Mouse (Mus musculus) heart, postnatal 0 days (tissue): ENCODE results near the gene Pml. TPM values are rescaled to one million over a fixed set of nuclear protein-coding genes. Genes with fewer than 3 reads are reported as not detected.
A peak's percentile ranks its signal among the peaks of the same experiment; 100 is the strongest.

Source experiments
- ATAC-seq: fragments of 200-750 bp; cut with Nextera tagmentation; 2 replicates; pipeline ENCODE4 v1.8.0; 2017; ENCODE audit warnings: low read depth, moderate number of reproducible peaks, moderate library complexity; ENCODE audit not compliant: insufficient read depth
- DNase-seq: peaks from one replicate; pipeline ENCODE4 v3.0.0-alpha.2; 2016; ENCODE audit warnings: low spot score
- H3K27ac ChIP-seq: fragments of 300-500 bp; sonication (generic); 2 replicates; pipeline ENCODE4 v1.5.1; 2014; ENCODE audit warnings: low read depth, mild to moderate bottlenecking
- H3K27me3 ChIP-seq: fragments of 300-500 bp; sonication (generic); 2 replicates; pipeline ENCODE4 v1.6.1; 2014; ENCODE audit warnings: low read length, mixed read lengths; ENCODE audit not compliant: control insufficient read depth, insufficient read depth
- H3K36me3 ChIP-seq: fragments of 300-500 bp; sonication (generic); replicated peaks from 2 replicates; pipeline ENCODE4 v1.6.1; 2014; ENCODE audit warnings: low read length, mixed read lengths; ENCODE audit not compliant: control insufficient read depth, insufficient read depth
- H3K4me1 ChIP-seq: fragments of 300-500 bp; sonication (generic); 2 replicates; pipeline ENCODE4 v1.6.1; 2014; ENCODE audit warnings: antibody characterized with exemption; ENCODE audit not compliant: control insufficient read depth, insufficient read depth
- H3K4me2 ChIP-seq: fragments of 300-500 bp; sonication (generic); 2 replicates; pipeline ENCODE4 v1.6.1; 2014; ENCODE audit warnings: low read depth, mild to moderate bottlenecking, low read length, moderate library complexity
- H3K4me3 ChIP-seq: fragments of 300-500 bp; sonication (generic); 2 replicates; pipeline ENCODE4 v1.5.1; 2014; ENCODE audit warnings: low read depth, low read length
- H3K9ac ChIP-seq: fragments of 300-500 bp; sonication (generic); replicated peaks from 2 replicates; pipeline ENCODE4 v1.6.1; 2014; ENCODE audit warnings: low read depth, low read length, mixed read lengths
- H3K9me3 ChIP-seq: fragments of 300-500 bp; sonication (generic); replicated peaks from 2 replicates; pipeline ENCODE4 v1.6.1; 2016; ENCODE audit warnings: low read length; ENCODE audit not compliant: control insufficient read depth
- CTCF ChIP-seq: IDR thresholded peaks from 2 replicates; pipeline ENCODE4 v1.5.1; 2016; ENCODE audit warnings: antibody characterized with exemption, control low read depth, low read depth
- EP300 ChIP-seq: IDR thresholded peaks from 2 replicates; pipeline ENCODE4 v1.6.1; 2016; ENCODE audit warnings: antibody characterized with exemption, low read depth
- WGBS: fragments of 180-500 bp; shearing (Covaris S2); extraction: QIAGEN DNeasy Blood & Tissue Kit; methylation state at CpG from one replicate; pipeline ENCODE4 v1.1.7; 2014; 5-methylcytosine and 5-hydroxymethylcytosine counted together
- polyA plus RNA-seq: library from polyadenylated mRNA; unstranded; fragments of >200 nt; fragmentation: Nextera tagmentation; extraction: Ambion mirVana; gene quantifications from 2 replicates; pipeline ENCODE4 v1.2.1, GENCODE M21; 2015
- total RNA-seq: library from RNA; depleted of rRNA; stranded (reverse); fragments of >200 nt; gene quantifications from 2 replicates; pipeline ENCODE4 v1.2.3, GENCODE M21; 2014; ENCODE audit warnings: low replicate concordance

Gene Pml
- total and polyA plus RNA-seq, 2 experiments from 2014 or later: 5.2 to 15.0 TPM

DNA sequence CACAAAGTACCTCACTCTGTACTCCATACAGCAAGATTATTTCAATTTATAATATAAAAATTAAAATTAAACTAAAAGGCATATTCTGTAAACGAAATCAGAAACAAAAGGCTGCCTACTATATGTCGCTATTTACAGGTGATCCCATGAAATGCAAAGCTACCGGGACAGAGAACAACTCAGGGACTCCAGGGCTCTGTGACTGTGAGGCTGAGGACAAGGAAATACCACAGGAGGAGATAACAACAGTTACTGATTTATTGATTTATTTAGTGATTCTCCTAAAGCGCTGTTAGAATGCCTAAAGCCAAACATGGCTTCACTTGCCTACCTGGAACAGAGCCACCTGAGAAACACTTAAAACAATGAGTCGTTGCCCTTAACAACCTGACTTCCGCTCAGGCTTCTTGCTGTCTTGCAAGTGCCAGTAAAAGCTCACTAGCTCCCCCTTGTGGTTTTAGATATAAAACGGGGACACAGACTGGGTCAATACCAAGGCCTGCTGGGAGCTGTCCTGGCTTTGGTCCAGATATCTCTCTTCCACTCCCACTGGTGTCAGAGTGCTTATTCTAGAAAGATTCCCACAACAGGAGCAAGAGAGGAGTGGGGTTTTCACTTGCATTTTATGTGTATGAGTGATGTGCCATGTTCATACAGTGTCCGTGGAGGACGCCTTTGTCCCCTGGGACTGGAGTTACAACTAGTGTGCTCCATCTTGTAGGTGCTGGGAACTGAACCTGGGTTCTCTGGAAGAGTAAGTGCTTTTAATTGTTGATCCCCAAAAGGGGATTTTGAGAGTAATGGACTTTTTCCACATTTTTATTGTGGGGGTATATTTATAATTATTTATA is 30.9 kb upstream of the Pml start:
- H3K4me3 ChIP-seq: no peak overlapping the region
- WGBS: 36% methylated on average over 9 of the region's 9 CpGs
- no peaks in the 10 kb centered on the region for H3K27me3 ChIP-seq
- H3K4me2 ChIP-seq: no peak overlapping the region
- peaks cover 7% of the 10 kb centered on the region for H3K4me1 ChIP-seq
- H3K27ac ChIP-seq: no peak overlapping the region
- H3K9ac ChIP-seq: no peak overlapping the region
- H3K36me3 ChIP-seq: no peaks in the 10 kb centered on the region
- H3K9me3 ChIP-seq: no peaks in the 10 kb centered on the region
- TF ChIP-seq EP300 (no peak), CTCF (peak; percentile 86)
- DNase-seq (peak; percentile 87), ATAC-seq (peak; percentile 82)

DNA sequence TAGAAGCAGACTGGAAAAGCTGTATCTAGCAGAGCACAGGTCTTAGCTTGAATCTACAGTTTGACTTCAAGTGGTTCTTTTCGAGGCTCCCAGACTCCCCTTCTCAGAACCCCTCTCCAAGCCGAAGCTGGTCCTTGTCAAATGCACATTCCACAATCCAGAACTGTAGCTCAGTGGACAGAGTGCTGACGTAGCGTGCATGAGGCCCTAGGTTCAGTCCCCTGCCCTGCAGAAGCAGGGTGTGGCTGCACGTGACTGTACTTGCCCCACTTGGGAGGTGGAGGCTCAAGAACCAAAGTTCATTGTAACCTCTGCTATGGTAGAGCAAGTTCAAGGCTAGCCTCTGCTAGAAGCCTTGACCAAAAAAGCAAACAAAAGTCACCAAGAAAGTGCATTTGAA is 30.2 kb upstream of the Pml start:
- DNase-seq: no peak
- H3K9me3 ChIP-seq: no peaks in the 10 kb centered on the region
- H3K4me3 ChIP-seq: no peak overlapping the region
- H3K9ac ChIP-seq: no peak overlapping the region
- no peak overlapping the region for H3K27ac ChIP-seq
- no peaks in the 10 kb centered on the region for H3K27me3 ChIP-seq
- 46% methylated on average over 5 of the region's 5 CpGs for WGBS
- no peak for TF ChIP-seq EP300
- peaks cover 13% of the 10 kb centered on the region for H3K4me1 ChIP-seq
- ATAC-seq: no peak
- no peaks in the 10 kb centered on the region for H3K36me3 ChIP-seq
- no peak overlapping the region for H3K4me2 ChIP-seq

- Histone ChIP-seq H3K27ac (no peak overlapping the region), H3K36me3 (no peaks in the 10 kb centered on the region)
- no peak for ATAC-seq
Measured at GRCm38 (mm10) chr9:58278821-58279723, 29.5 kb upstream of the Pml start.

GRCm38 (mm10) chr9:58278313-58278712 is 28.7 kb upstream of the Pml start:
- peaks cover 19% of the 10 kb centered on the region for H3K4me1 ChIP-seq
- H3K36me3 ChIP-seq: no peaks in the 10 kb centered on the region
- no peaks in the 10 kb centered on the region for H3K27me3 ChIP-seq
- no peak overlapping the region for H3K4me3 ChIP-seq
- TF ChIP-seq EP300: no peak
- no peak for TF ChIP-seq CTCF
- H3K9me3 ChIP-seq: no peaks in the 10 kb centered on the region
- DNase-seq (no peak), ATAC-seq (no peak)
- no peak overlapping the region for H3K27ac ChIP-seq
- H3K9ac ChIP-seq: no peak overlapping the region
- H3K4me2 ChIP-seq: no peak overlapping the region
- WGBS: 92% methylated on average over 4 of the region's 4 CpGs

More at GRCm38 (mm10) chr9:58278821-58279723, 29.5 kb upstream of the Pml start:
- TF ChIP-seq EP300: no peak
- TF ChIP-seq CTCF: no peak
- Histone ChIP-seq H3K9ac (no peak overlapping the region), H3K27me3 (no peaks in the 10 kb centered on the region), H3K4me2 (no peak overlapping the region), H3K9me3 (no peaks in the 10 kb centered on the region), H3K4me3 (no peak overlapping the region), H3K4me1 (peaks cover 19% of the 10 kb centered on the region)
- WGBS: 81% methylated on average over 4 of the region's 4 CpGs
- DNase-seq: peak; percentile 2

DNA sequence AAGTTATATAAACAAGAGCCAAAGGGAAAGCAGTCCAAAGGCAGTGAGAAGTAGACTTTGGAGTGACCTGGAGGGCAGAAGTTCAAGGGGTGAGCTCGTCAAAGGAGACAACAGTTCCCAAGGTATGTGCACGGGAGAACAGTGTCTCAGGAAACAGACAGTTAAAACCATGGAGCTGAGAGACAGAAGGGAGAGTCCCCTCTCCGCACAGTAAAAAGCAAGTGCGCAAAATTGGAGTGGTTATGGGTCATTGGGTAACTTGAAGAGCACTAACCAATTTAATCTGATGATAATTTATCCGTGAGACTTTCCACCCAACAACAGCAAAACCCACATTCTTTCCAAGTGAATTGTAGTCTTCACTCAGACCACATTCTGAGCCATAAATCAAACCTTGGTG is 26.8 kb upstream of the Pml start:
- Histone ChIP-seq H3K4me3 (no peak overlapping the region), H3K36me3 (no peaks in the 10 kb centered on the region), H3K9ac (no peak overlapping the region), H3K27me3 (no peaks in the 10 kb centered on the region), H3K27ac (0 out of 2 replicates have a peak overlapping the region, but pooled peaks have one; percentile 91), H3K9me3 (no peaks in the 10 kb centered on the region), H3K4me1 (peaks cover 19% of the 10 kb centered on the region), H3K4me2 (no peak overlapping the region)
- TF ChIP-seq EP300: no peak
- no peak for TF ChIP-seq CTCF
- ATAC-seq (no peak), DNase-seq (peak; percentile 1)
- 75% methylated on average over 5 of the region's 5 CpGs for WGBS
